Mouse (Mus musculus) kidney, postnatal 10 days (tissue): ENCODE results near the gene Brcc3.

Experiments
- DNase-seq: peaks from one replicate; pipeline ENCODE4 v3.0.0; 2021; ENCODE audit warnings: mixed read lengths

Gene Brcc3

DNA sequence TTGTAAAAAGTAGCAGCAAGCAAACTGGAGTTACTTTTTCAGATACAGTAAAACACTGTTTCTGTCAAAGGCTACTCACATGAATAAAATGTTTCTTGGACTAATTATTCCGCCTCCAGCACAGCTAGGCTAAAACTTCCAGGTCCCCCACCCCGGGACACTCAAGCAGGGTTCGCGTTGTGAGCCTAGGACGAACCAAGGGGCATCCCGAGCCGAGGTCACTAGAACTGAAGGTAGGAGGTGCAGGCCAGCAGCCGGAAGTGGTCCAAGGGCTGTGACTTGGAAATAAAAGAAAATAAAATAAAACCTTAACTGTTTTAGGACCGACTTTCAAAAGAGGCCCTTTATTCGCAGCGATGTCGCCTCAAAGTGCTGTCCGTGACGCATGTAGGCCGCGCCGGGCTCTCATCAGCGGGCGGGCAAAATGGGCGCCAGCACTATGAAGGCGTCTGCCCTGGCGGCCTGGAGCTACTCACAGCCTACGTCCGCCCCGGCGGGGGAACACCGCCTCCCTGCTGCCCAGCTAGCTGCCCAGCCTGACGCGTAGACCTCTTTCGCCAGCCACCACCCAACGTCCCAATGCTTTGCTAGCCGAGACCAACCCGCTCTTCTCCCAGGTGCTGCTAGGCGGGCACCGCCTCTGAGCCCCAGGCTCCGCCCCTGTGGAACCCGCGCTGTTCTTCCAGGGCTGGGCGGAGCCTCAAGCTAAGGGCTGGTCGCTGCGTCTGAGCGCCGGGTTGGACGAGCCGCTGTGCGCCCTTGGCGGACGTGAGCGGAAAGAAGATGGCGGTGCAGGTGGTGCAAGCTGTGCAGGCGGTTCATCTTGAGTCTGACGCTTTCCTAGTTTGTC is at the start of gene Brcc3, which contains the start of the genes Cmc4 and Mtcp1:
TSS of gene Brcc3 (plus strand) at position 693 of the 850 bp plus-strand sequence.
TSS of gene Cmc4 (minus strand) at position 649 of the 850 bp plus-strand sequence.
TSS of gene Mtcp1 (minus strand) at position 653 of the 850 bp plus-strand sequence.
- DNase-seq: peak; percentile 92

DNA sequence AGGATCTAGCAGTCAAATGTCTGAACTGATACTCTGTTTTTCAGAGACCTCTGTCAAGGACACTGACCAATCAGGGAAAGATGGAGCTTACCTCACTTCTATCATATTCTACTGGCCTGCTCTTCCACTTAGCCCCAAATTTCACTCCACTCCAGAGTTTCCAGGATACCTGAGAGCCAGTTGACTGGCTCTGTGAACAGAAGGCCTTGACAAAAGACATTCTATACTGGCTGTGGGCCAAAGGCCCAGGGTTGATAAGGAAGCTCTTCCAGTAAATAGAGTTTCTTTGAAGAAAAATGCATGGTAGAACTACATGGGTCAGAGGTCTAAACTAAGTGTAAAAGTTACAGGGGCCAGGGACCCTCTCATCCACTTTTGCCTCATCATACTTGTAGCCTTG is 46.2 kb upstream of the Brcc3 start:
- DNase-seq: peak; percentile 30

DNA sequence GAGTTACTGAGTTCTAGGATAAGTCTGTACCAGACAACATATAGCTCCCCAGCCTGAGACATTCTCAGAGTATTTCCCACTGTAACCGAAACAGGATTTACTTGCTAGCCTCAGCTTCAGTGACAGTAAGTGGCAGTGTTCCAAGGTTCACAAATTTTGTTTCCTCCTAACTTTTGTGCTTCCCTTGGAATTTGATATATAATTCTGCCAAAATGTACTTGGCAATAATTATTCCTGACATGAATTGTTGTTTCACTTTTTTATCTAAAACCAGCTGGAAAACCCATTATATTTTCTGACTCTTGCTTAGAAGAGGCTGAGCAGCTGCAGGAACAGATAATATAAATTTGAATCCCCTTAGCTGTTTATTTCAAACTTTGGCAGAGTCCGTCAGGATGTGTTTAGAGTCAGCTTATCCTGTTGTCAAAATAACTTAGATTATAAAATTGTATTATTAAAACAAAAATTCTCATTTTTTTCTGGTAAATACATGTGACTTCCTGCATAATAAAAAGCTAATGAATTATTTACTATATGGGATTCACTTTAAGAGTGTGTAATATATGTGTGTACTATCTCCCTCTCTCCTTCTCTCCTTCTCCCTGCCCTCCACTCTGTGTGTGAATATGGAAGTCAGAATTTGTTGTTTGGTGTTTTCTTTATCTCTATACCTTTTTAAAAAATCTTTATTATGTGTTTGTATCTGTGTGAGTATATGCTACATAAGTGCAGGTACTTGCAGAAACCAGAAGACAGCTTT is 43.6 kb upstream of the Brcc3 start:
- peak; percentile 34 for DNase-seq

DNA sequence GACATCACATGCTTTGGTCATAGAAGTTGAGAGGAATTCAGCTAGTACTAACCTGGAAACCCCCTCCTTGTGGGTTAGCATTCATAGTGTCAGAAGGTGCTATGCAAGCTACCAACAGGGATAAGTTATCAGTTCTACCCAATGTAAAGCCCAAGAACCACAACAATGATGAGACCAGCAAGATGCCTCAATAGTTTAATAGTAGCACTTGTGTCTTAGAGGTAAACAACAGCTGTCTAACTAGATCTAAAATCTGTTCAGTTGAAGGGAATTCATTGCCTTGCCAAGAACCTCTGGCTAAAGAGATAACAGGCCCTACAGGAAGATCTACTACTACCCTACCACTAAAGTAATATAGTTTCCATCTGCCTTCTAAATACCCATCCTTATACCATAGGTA is 39.6 kb upstream of the Brcc3 start:
- DNase-seq: no peak

DNA sequence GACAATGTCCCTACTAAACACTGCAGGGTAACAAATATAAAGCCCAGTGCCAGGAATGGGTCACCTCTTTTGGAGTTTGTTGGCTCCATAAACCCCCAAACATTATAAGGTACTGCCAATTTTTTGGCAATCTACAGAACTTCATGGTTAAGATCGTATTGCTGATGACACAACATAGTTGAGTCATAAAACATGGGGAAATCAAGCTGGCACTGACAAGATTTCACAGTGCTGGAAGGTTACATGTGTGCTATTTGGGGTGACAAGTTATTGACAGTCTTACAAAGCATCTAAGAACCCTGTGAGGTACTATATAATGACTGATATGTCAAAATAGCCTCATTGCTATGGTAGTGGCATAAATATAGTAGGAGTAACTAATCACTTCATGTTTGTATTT is 35.3 kb upstream of the Brcc3 start:
- DNase-seq: no peak

DNA sequence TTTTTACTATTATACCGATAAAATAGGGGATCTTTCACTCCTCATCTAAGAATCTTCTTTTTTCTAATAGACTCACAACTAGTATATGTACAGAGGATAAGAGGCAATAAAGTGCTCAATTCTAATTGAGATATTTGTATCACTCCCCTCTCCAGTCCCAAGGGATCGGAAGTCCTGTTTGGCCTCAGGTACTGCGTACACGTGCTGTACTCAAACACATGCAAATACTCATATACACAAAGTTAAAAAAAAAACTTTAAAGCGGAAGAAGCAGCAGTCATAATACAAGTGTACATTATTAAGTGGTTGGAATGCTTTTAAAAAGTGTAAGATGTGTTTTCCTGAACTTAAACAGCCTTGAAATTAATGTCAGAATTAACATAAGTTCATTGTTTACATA is 34.7 kb upstream of the Brcc3 start:
- no peak for DNase-seq

DNA sequence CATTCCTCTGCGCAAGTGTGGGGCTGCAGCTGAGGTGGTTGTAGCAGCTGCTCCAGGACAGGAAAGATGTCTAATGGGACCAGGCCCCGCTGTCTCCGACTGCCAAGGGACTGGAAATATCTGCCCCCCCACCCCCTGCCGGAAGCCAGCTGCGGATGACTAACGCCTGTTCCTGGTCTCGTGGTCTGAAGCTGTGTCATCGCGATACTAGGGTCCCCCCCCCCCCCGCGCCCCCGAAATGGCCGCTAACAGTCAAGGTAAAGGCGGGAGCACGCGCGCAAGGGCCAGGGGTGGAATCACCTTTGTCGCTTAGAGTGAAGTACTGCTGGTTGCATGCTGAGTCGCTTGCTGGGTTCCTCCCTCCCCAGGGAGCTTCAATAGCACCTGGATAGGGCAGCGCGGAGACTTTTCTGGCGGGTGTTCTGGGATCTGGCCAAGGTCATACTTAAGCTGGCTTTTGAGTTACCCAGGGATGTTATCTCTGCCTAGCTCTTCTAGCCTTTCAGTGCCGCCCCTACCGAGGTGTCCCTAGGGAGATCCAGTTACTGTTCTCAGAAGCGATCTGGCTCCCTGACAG is 34.1 kb upstream of the Brcc3 start, which contains the start of the genes Fundc2 and F8:
TSS of gene Fundc2 (plus strand) at position 205 of the 577 bp plus-strand sequence.
TSS of gene F8 (minus strand) at position 421 of the 577 bp plus-strand sequence.
- DNase-seq: peak; percentile 90

DNA sequence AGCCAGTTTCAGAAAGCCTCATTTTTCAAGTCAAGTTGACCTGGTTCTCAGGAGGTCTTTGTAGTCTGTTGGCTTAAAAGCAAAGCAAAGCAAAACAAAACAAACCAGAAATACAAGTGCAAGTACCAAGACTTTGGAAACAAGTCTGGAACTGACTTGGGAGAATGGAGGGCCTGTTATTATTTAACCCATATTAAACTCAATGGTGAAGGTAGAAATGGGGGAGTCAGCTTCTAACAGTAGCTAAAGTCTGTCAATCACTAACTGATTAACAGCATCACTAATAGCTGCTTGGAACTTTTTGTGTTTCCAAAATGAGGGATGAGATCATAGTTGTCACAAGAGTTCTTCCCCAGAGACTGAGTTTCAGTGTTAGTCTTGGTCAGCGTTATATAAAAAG is 17.0 kb upstream of the Brcc3 start:
- no peak for DNase-seq

DNA sequence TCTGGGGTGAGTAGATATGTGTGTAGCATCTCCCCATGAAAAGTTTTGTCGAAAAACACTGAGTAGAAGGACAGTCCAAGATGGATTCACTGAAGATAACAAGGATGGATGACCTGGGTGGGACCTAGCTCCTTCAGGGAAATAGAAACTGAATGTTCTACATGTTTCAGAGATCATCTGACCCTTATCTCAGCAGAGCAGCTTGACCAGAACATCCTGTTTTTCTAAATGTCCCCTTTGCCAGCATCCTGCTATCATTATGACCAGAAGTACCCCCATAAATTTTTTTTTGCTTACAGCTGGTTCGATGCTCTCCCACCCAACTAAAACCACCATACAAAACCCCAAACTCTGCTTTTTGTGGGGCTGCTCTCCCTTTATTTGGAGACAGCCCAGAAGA is 13.8 kb upstream of the Brcc3 start:
- DNase-seq: no peak

DNA sequence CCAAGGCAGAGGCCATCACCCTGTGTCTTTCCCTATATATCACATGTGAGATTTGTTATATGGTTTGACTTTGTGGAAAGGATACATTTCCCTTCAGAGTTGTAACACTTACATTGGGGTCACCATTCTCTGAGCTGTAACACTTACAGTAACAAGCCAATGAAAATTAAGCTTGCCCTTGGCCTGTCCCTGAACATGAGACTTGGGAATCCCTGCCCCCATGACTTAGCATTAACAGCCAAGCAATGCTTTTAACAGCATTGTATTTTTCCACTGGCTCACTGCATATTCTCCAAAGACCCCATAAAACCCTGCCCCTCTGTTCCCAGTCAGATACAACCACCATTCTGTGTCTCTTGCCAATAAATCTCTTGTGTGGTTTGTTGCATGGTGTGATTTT is 13.1 kb upstream of the Brcc3 start:
- DNase-seq: no peak

DNA sequence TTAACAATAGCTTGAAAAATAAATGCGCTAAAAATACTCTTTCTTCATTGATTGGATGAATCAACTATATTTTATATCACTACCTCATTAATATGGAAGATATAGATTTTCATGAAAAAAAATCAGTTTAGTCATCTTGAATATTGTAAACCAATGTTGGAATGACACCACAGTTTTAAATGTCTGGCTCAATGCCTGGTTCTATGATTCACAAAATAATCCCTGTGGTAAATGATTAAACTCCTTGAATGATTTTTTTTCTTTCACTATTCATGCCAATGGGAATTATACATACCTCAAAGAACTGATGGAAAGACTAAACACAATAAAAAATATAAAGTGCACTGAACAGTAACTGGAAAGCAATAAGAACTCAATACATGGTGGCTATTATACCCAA is 6.7 kb upstream of the Brcc3 start:
- DNase-seq: no peak

DNA sequence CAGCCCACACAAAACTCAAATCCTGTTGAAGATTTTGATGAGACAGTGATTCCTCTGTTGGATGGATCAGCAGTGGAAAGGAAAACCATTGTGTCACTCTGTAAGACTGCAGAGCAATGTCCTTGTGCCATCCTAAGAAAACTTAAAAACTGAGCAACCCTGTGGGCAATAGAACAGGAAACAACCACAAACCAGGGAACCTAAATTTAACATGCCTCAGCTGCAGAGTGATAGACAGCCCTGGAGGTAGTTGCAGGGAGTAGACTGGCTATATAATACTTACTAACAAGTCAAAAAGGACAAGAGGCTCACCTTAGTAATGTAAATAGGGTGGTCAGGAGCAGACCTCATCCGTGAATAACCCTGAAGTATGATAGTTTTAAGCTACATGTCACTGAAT is 38.2 kb downstream of the Brcc3 start:
- DNase-seq: no peak

DNA sequence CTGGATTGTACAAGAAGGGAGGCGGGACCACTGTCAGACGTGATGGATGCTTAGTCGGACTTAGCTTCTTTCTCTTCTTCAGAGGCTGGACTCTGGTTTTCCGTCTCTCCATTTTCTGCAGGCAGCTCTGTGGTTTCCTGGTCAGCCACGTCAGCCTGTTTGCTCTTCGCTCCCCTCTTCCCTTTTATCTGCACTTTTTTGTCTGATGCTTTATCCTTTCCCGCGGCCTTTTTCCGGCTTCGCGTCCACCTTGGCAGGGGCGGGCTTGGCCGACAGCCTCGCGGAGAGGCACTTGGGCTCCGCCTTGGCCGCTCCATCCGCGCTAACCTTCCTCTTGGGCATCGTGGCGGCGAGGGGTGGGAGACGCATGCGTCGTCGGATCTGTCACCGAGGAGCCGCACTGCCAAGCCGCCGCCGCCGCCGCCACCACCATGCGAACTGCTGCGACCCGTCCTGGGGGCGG is 58.8 kb downstream of the Brcc3 start:
- DNase-seq: peak; percentile 66

DNA sequence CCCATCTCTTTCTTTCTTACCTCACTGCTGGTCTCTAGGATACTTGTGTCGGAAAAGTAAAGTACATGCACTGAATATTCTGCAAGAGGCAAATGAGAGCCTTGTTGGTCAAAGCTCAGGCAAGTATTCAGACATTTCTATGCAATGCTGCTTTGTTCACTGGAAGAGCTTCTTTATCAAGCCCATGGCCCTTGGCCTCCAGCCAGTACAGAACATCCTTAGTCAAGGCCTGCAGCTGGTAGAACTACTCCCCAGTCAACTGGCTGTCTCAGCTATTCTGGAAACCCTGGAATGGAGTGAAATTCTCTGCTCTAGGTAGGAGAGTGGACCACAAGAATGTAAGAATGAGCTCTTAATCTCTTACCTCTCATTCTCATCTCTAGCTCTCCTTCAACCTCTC is 73.5 kb downstream of the Brcc3 start:
- DNase-seq: no peak
